Mouse (Mus musculus): Measurements from ENCODE around the gene Dll1. TPM values are rescaled to one million over a fixed set of nuclear protein-coding genes. Genes with fewer than 3 reads are reported as not detected.
A peak's percentile ranks its signal among the peaks of the same experiment; 100 is the strongest.

Gene Dll1
- total RNA-seq, 2 experiments from 2014 or later, result 14.0 to 20.9 TPM

DNA sequence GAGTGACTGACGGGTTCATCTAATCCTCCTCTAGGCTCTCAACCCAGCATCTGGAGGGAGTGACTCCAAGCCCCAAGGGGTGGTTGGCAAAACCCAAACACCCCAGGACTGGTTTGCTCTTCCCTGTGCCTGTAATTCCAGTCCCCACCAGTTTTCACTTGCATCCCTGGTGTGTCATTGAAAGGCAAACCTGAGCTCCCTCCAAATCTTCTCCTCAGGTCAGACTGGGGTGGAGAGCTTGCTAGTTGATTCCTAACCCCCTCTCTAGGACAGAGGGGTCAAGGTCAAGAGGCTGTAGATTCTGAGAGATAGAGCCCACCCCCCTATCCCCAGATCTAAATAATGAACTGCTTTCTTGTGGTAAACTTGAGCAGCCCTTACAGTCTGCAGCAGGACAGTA, 38.8 kb downstream of the Dll1 start:
- no peak for DNase-seq (ENCODE audit: low spot score in 2 of 2)

DNA sequence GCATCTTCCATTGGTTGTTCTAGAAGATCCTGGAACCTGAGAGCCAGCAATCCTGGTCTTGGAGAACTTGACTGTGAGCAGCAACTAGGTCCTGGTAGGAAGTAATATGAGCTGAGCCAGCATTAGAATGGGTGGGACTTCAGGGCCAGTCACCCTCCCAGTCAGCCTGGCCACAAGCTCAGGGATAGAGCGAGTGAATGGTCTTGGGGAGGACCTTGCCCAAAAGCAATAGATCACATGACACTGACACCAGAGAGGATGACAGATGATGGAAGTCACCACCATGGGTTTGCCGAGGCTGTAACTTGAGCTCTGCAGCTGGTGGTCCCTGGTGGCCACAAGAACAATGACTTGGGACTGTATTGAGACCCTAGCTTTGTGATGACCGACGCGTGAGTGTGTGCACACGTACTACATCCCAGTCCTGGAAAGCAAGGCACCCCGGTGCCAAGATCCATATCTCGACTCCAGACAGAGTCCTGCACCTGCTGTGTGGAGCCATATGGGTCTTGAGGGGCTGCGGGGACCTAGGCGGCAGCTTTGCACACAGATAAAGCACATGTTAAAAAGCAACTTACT, 46.8 kb downstream of the Dll1 start:
- DNase-seq (ENCODE audit: low spot score in 2 of 2), result no peak

DNA sequence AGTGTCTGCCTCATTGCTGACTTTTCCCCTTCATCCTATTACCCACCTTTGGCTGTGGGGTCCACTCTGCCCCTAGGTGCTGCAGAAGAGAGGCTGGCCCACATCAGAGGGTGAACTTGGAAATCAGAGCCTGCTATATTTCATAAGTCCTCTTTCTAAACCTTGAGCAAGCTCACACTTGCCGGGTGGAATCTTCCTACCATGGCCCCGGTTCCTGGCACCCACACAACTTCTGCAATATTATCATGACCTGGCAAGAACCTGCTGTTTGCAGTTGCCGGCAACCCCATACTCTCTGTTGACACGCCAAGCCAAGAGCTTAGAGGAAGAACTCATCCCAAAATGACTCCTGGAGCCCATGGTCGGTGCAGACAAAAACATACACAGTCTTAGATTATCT, 49.6 kb downstream of the Dll1 start:
- DNase-seq (ENCODE audit: low spot score in 2 of 2), result no peak

DNA sequence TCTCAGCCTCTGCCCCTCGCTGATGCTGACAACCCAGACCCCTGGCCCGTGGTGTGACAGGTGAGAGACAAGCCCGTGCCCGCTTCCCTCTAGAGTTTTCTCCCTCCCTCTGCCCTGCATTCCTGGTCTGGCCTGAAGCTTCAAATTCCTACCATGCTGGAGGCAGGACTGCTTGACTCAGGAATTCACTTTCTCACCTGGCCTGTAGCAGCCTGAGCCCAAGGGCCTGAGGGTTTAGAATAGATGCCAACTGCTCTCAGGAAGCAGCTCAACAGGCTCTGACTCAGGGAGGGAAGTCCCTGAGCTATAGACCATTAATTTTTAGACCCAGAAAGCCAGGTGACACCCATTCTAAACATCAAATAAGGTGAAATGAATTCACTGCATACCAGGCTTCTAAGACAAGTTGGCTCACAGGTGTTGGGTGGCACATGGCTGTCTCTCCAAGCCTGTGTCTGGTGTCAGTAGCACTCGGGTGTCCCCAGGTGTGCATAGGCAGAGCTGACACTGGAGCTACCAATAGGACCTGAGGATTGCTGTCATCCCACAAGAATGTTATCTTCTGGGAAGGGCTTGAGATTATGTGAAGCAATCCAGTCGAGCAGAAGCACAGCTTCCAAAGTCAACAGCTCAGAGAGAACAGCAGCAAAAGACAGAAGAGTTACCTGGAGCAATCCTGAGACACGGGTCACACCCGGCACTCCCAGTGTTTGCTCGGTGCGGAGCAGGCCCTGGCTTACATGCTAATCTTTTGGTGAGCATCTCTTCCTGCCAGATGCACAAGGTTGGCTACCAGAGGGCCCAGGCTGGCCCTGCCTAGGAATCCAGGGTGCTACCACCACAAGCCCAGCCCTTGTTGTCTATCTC, 50.5 kb downstream of the Dll1 start:
- no peak for DNase-seq (ENCODE audit: low spot score in 2 of 2)

DNA sequence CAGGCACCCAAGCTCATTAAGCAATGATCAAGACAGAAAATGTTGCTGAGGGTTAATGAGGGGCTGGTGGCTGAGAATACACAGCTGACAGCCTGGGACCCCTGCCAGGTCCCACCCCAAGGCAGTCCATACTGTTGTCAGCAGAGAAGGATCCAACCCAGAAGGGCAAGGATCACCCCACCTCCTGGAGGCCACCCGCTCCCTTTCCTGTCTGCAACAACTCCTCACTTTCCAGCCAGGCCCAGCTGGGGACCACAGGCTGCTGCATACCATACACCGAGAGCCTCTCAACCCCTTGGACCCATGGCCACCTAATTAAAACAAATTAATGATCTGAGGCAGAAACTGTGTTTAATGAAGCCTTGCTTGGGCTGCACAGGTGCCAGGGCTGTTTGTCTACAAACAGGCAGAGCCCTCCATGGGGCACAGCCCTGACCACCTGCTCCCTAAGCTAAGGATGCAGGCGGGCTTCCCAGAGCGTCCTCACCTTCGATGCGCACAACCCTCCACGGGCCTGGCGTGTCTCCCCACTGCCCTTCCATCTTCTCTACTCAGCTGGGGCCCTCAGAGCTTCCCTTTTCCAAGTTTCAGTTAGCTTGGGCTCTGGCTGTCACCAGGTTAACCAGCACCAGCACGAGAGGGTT, 53.4 kb downstream of the Dll1 start:
- DNase-seq (ENCODE audit: low spot score in 2 of 2), result peak; percentile 12 to 27

Other genes starting within 250 kb of the Dll1 start
- 10 to 100 TPM; 33.4 to 36.4 TPM for gene Fam120b, start 19.3 kb upstream of the Dll1 start, total RNA-seq (2021)
- gene Psmb1, start 122.9 kb upstream of the Dll1 start, total RNA-seq (2021), result 100 to 1,000 TPM; 135 to 140 TPM
- gene Tbp, start 123.0 kb upstream of the Dll1 start, total RNA-seq (2021), result 10 to 100 TPM; 32.2 to 35.8 TPM
- gene Pdcd2, start 150.4 kb upstream of the Dll1 start, total RNA-seq (2021), result 10 to 100 TPM; 21.2 to 24.8 TPM
- gene Prdm9, start 187.5 kb upstream of the Dll1 start, total RNA-seq (2021), result 1 to 10 TPM; 2.5 to 2.9 TPM